Mouse (Mus musculus) stomach, postnatal 0 days (tissue): ENCODE results near the gene Ndufb4. TPM values are rescaled to one million over a fixed set of nuclear protein-coding genes. Genes with fewer than 3 reads are reported as not detected.

Experiments
- ATAC-seq: fragments of 200-750 bp; cut with Nextera tagmentation; 2 replicates; pipeline ENCODE4 v1.8.0; 2017; ENCODE audit not compliant: low FRiP score, low TSS enrichment
- DNase-seq: peaks from one replicate; pipeline ENCODE4 v3.0.0-alpha.2; 2016; ENCODE audit warnings: low spot score
- H3K27ac ChIP-seq: fragments of 300-500 bp; sonication (generic); replicated peaks from 2 replicates; pipeline ENCODE4 v1.5.1; 2014; ENCODE audit warnings: mild to moderate bottlenecking, control low read depth
- H3K27me3 ChIP-seq: fragments of 300-500 bp; sonication (generic); 2 replicates; pipeline ENCODE4 v1.6.1; 2014; ENCODE audit warnings: low read length; ENCODE audit not compliant: control insufficient read depth, insufficient read depth
- H3K36me3 ChIP-seq: fragments of 300-500 bp; sonication (generic); 2 replicates; pipeline ENCODE4 v1.6.1; 2014; ENCODE audit warnings: low read length, mixed read lengths; ENCODE audit not compliant: control insufficient read depth, insufficient read depth
- H3K4me1 ChIP-seq: fragments of 300-500 bp; sonication (generic); replicated peaks from 2 replicates; pipeline ENCODE4 v1.6.1; 2014; ENCODE audit warnings: antibody characterized with exemption; ENCODE audit not compliant: control insufficient read depth, insufficient read depth
- H3K4me2 ChIP-seq: fragments of 300-500 bp; sonication (generic); replicated peaks from 2 replicates; pipeline ENCODE4 v1.6.1; 2014; ENCODE audit warnings: low read depth, mild to moderate bottlenecking, control low read depth, moderate library complexity
- H3K4me3 ChIP-seq: fragments of 300-500 bp; sonication (generic); 2 replicates; pipeline ENCODE4 v1.5.1; 2014; ENCODE audit warnings: low read depth, low read length, control low read depth
- H3K9ac ChIP-seq: fragments of 300-500 bp; sonication (generic); 2 replicates; pipeline ENCODE4 v1.6.1; 2014; ENCODE audit warnings: mild to moderate bottlenecking, low read length, control low read depth, mixed read lengths
- H3K9me3 ChIP-seq: fragments of 300-500 bp; sonication (generic); 2 replicates; pipeline ENCODE4 v1.6.1; 2016; ENCODE audit warnings: low read length; ENCODE audit not compliant: control insufficient read depth
- CTCF ChIP-seq: IDR thresholded peaks from 2 replicates; pipeline ENCODE4 v1.5.1; 2016; ENCODE audit warnings: antibody characterized with exemption, low read depth, mild to moderate bottlenecking, moderate library complexity
- EP300 ChIP-seq: optimal IDR thresholded peaks from 2 replicates; pipeline ENCODE3; 2016; ENCODE audit warnings: antibody characterized with exemption
- WGBS: fragments of 180-500 bp; shearing (Covaris S2); extraction: QIAGEN DNeasy Blood & Tissue Kit; methylation state at CpG from one replicate; pipeline ENCODE4 v1.1.7; 2014; 5-methylcytosine and 5-hydroxymethylcytosine counted together
- polyA plus RNA-seq: library from polyadenylated mRNA; unstranded; fragments of >200 nt; fragmentation: Nextera tagmentation; extraction: Ambion mirVana; gene quantifications from 2 replicates; pipeline ENCODE4 v1.2.1, GENCODE M21; 2015

Gene Ndufb4
- polyA plus RNA-seq, 1 experiment from 2014 or later = 119 TPM

GRCm38 (mm10) chr16:37676677-37677072 is 22.4 kb upstream of the Ndufb4 start:
- H3K9ac ChIP-seq = no peak overlapping the region
- no peak overlapping the region for H3K4me3 ChIP-seq
- H3K36me3 ChIP-seq = no peaks in the 10 kb centered on the region
- no peak overlapping the region for H3K27ac ChIP-seq
- H3K4me1 ChIP-seq = no peaks in the 10 kb centered on the region
- TF ChIP-seq EP300 (no peak), CTCF (no peak)
- H3K9me3 ChIP-seq = no peaks in the 10 kb centered on the region
- ATAC-seq (no peak), DNase-seq (no peak)
- 51% methylated on average over 4 of the region's 4 CpGs for WGBS
- no peaks in the 10 kb centered on the region for H3K27me3 ChIP-seq
- H3K4me2 ChIP-seq = no peak overlapping the region

DNA sequence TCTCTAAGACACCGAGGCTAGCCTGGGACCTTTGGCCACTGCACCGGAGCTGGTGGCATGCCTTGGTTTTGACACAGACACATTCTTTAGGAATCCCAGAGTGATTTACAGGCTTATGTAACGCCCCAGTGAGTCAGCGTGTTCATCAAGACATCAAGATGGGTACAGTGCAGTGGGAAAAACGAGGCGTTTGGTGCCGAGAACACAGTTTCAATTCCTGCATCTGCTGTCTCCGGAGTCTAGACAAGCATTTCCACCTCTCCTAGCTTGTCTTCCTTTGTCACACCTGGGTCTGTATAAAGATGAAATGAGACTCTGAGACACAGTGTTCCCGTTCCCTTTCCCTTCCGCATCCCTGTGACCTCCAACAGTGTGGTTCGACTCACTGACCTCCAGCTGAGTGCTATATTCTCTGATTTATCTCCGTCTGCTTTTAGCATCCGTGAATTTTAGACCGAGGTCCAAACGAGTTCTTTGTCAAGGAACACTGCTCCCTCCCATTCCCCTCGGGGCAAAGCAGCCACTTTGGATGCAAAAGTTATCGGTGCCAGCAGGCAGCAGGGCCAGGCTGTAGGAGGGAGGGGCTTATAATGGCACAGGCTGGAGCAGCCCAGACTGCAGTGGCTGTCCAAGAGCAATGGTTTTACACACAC is 21.9 kb upstream of the Ndufb4 start:
- ATAC-seq (no peak), DNase-seq (no peak)
- 59% methylated on average over 17 of the region's 17 CpGs for WGBS
- H3K4me2 ChIP-seq = no peak overlapping the region; the same call in 1 of the 2 replicates
- H3K4me1 ChIP-seq = no peaks in the 10 kb centered on the region
- H3K27me3 ChIP-seq = no peaks in the 10 kb centered on the region
- no peak for TF ChIP-seq EP300
- TF ChIP-seq CTCF = no peak
- H3K9me3 ChIP-seq = no peaks in the 10 kb centered on the region
- no peaks in the 10 kb centered on the region for H3K36me3 ChIP-seq
- H3K9ac ChIP-seq = no peak overlapping the region
- no peak overlapping the region for H3K27ac ChIP-seq
- no peak overlapping the region for H3K4me3 ChIP-seq

GRCm38 (mm10) chr16:37675326-37675725 is 21.1 kb upstream of the Ndufb4 start:
- Histone ChIP-seq H3K4me1 (no peaks in the 10 kb centered on the region), H3K9me3 (no peaks in the 10 kb centered on the region), H3K4me3 (no peak overlapping the region), H3K36me3 (no peaks in the 10 kb centered on the region), H3K27ac (no peak overlapping the region), H3K4me2 (no peak overlapping the region), H3K9ac (no peak overlapping the region), H3K27me3 (no peaks in the 10 kb centered on the region)
- no peak for DNase-seq
- no peak for TF ChIP-seq CTCF
- TF ChIP-seq EP300 = no peak
- WGBS = 88% methylated on average over 5 of the region's 5 CpGs
- ATAC-seq = no peak

DNA sequence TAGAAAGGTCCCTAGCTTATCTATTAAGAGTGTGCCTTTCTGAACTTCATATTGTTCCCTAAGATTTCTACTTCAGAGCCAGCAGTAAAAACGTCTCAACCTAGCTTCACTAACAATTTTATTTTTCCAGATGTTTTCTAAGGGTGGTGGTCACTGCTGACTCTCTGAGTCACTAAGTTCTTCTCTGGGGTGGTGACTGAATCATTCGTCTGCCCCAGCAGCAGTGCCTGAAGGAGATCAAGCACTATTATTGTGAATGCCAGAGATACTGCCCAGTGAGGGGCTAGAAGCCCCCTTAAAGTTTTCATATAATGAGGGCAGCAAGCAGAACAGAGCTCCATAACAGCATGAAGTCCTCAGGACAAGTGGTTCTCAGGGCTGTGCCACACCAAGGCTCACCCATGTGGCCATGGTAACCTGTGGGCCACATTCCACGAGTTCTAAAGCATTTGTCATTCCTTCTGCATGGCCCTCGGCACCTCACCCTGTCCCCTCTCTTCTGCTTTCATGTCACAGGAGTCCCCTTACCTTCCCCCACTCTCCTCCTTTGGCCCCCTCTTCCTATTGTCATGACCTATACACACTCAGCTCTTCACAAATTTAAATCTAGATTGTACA is 16.5 kb upstream of the Ndufb4 start:
- no peaks in the 10 kb centered on the region for H3K27me3 ChIP-seq
- H3K27ac ChIP-seq = no peak overlapping the region
- no peak overlapping the region for H3K4me3 ChIP-seq
- WGBS = 23% methylated on average over 4 of the region's 4 CpGs
- no peak overlapping the region for H3K9ac ChIP-seq
- H3K36me3 ChIP-seq = no peaks in the 10 kb centered on the region
- no peak for ATAC-seq
- no peak for DNase-seq
- H3K9me3 ChIP-seq = no peaks in the 10 kb centered on the region
- no peaks in the 10 kb centered on the region for H3K4me1 ChIP-seq
- H3K4me2 ChIP-seq = no peak overlapping the region
- TF ChIP-seq CTCF (no peak), EP300 (no peak)

DNA sequence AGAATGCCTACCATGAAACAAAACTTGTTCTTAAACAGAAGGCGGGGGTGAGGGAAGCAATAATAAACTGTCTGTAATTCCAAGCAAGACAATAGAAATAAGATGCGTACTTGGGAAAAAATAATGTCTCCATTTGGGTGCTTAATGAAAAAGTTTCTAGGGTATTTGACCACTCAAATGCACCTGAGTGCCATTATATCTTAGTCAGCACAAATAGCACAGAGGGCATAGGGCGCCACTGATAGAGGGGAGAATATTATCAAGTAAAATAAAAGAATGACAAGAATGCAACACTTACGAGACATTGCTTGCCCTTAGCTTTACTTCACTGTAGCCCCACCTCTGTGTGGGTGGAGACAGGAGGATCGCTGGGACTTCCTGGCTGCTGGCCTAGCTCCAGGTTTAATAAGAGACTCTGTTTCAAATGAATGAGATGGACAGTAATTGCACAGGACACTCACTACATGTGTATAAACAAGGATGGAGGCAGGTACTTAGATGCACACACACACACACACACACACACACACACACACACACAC is 11.2 kb upstream of the Ndufb4 start:
- no peaks in the 10 kb centered on the region for H3K9me3 ChIP-seq
- no peaks in the 10 kb centered on the region for H3K27me3 ChIP-seq
- H3K4me2 ChIP-seq = no peak overlapping the region
- ATAC-seq (no peak), DNase-seq (no peak)
- 60% methylated on average over 5 of the region's 5 CpGs for WGBS
- H3K36me3 ChIP-seq = no peaks in the 10 kb centered on the region
- H3K4me3 ChIP-seq = no peak overlapping the region
- no peak for TF ChIP-seq CTCF
- TF ChIP-seq EP300 = no peak
- H3K9ac ChIP-seq = no peak overlapping the region
- no peaks in the 10 kb centered on the region for H3K4me1 ChIP-seq
- H3K27ac ChIP-seq = no peak overlapping the region
